Mouse (Mus musculus) ES-E14 (cell line): ENCODE measurements around the gene Aagab. TPM values are rescaled to one million over a fixed set of nuclear protein-coding genes. Genes with fewer than 3 reads are reported as not detected.

Experiments
- DNase-seq: peaks from one replicate; pipeline ENCODE4 v3.0.0-alpha.2; 2013; ENCODE audit warnings: low read depth, low spot score
- H3K27ac ChIP-seq: 2 replicates; pipeline ENCODE4 v1.5.1; 2012; ENCODE audit warnings: low read depth, mild to moderate bottlenecking, low read length, moderate library complexity, mixed read lengths; ENCODE audit not compliant: poor library complexity, insufficient read depth, severe bottlenecking
- H3K36me3 ChIP-seq: 2 replicates; pipeline ENCODE4 v1.6.1; 2012; ENCODE audit warnings: mild to moderate bottlenecking, low read length, moderate library complexity, mixed read lengths; ENCODE audit not compliant: control insufficient read depth, poor library complexity, insufficient read depth, severe bottlenecking
- H3K4me1 ChIP-seq, 2 experiments: fragments of 150-350 bp in 1 of 2; sonication (generic) in 1 of 2; 2 replicates each; pipeline ENCODE4 v1.6.1; 2012; ENCODE audit warnings: low read length in 2 of 2, mild to moderate bottlenecking in 1 of 2, mixed read lengths in 1 of 2; ENCODE audit not compliant: control insufficient read depth in 2 of 2, insufficient read depth in 2 of 2, poor library complexity in 1 of 2
- H3K4me3 ChIP-seq, 2 experiments: fragments of 150-350 bp in 1 of 2; sonication (generic) in 1 of 2; 2 replicates each; pipeline ENCODE4 v1.5.1; 2012; ENCODE audit warnings: low read length in 2 of 2, low read depth in 1 of 2, mild to moderate bottlenecking in 1 of 2, mixed read lengths in 1 of 2; ENCODE audit not compliant: insufficient read depth in 1 of 2, poor library complexity in 1 of 2, severe bottlenecking in 1 of 2
- H3K9ac ChIP-seq: 2 replicates; pipeline ENCODE4 v1.6.1; 2012; ENCODE audit warnings: low read depth, mild to moderate bottlenecking, low read length, mixed read lengths; ENCODE audit not compliant: poor library complexity, insufficient read depth, severe bottlenecking
- H3K9me3 ChIP-seq: fragments of 150-350 bp; sonication (generic); 2 replicates; pipeline ENCODE4 v1.6.1; 2012; ENCODE audit warnings: low read depth, mild to moderate bottlenecking, low read length; ENCODE audit not compliant: control insufficient read depth, insufficient read depth
- CHD2 ChIP-seq: IDR thresholded peaks from 2 replicates; pipeline ENCODE4 v1.6.1; 2014; ENCODE audit warnings: mild to moderate bottlenecking, low read depth, low read length, inconsistent platforms
- HCFC1 ChIP-seq: IDR thresholded peaks from 2 replicates; pipeline ENCODE4 v1.6.1; 2012; ENCODE audit warnings: low read length, inconsistent platforms, borderline replicate concordance; ENCODE audit not compliant: insufficient read depth
- MAFK ChIP-seq: IDR thresholded peaks from 2 replicates; pipeline ENCODE4 v1.6.1; 2014; ENCODE audit warnings: mild to moderate bottlenecking, low read depth, low read length, inconsistent platforms; ENCODE audit not compliant: insufficient read depth
- ZC3H11A ChIP-seq: IDR thresholded peaks from 2 replicates; pipeline ENCODE4 v1.6.1; 2012; ENCODE audit warnings: low read depth, mild to moderate bottlenecking, inconsistent platforms, low read length, borderline replicate concordance
- ZNF384 ChIP-seq: IDR thresholded peaks from 2 replicates; pipeline ENCODE4 v1.6.1; 2012; ENCODE audit warnings: low read depth, low read length, inconsistent platforms
- in situ Hi-C, 2 experiments: fragments of 600-800 bp; cut with MboI; formaldehyde crosslinking; loops; one replicate each; pipeline ENCODE4 v1.15.1; 2025; ENCODE audit warnings: low sequenced_read_pairs in 2 of 2, inconsistent platforms in 1 of 2; ENCODE audit not compliant: unreplicated experiment in 2 of 2
- total RNA-seq: library from RNA; depleted of rRNA; stranded (reverse); fragments of 300-350 nt; gene quantifications from 2 replicates; pipeline ENCODE4 v1.2.3, GENCODE M21; 2012

The Aagab gene
- total RNA-seq, 1 experiment: 16.3 TPM

GRCm38 (mm10) chr9:63669816-63670215 is 67.4 kb downstream of the Aagab start:
- in situ Hi-C loops: no loop called here
- Histone ChIP-seq H3K36me3 (no peaks in the 10 kb centered on the region; the same call in 1 of the 2 replicates), H3K4me1 (no peaks in the 10 kb centered on the region), H3K9ac (no peak overlapping the region), H3K9me3 (no peaks in the 10 kb centered on the region), H3K4me3 (no peak overlapping the region), H3K27ac (no peak overlapping the region)
- TF ChIP-seq ZNF384 (no peak), ZC3H11A (no peak), MAFK (no peak), CHD2 (no peak), HCFC1 (no peak)
- DNase-seq: no peak

GRCm38 (mm10) chr9:63672797-63673493 is 70.5 kb downstream of the Aagab start:
- TF ChIP-seq HCFC1 (no peak), ZC3H11A (no peak), CHD2 (no peak), MAFK (no peak), ZNF384 (no peak)
- no peaks in the 10 kb centered on the region for H3K9me3 ChIP-seq
- H3K36me3 ChIP-seq: no peaks in the 10 kb centered on the region
- no peak overlapping the region for H3K27ac ChIP-seq
- in situ Hi-C loops: no loop called here
- no peak for DNase-seq
- no peaks in the 10 kb centered on the region for H3K4me1 ChIP-seq
- H3K4me3 ChIP-seq: no peak overlapping the region
- H3K9ac ChIP-seq: no peak overlapping the region

GRCm38 (mm10) chr9:63673494-63673805 is 71.0 kb downstream of the Aagab start:
- no peak overlapping the region for H3K9ac ChIP-seq
- no peak overlapping the region for H3K27ac ChIP-seq
- H3K4me3 ChIP-seq: no peak overlapping the region
- H3K36me3 ChIP-seq: no peaks in the 10 kb centered on the region
- TF ChIP-seq MAFK: no peak
- no peak for TF ChIP-seq ZC3H11A
- TF ChIP-seq ZNF384: no peak
- no peak for TF ChIP-seq HCFC1
- no peaks in the 10 kb centered on the region for H3K9me3 ChIP-seq
- in situ Hi-C loops: no loop called here
- H3K4me1 ChIP-seq: no peaks in the 10 kb centered on the region
- DNase-seq: no peak

GRCm38 (mm10) chr9:63674613-63675012 is 72.2 kb downstream of the Aagab start:
- Histone ChIP-seq H3K9ac (no peak overlapping the region), H3K4me1 (no peaks in the 10 kb centered on the region), H3K9me3 (no peaks in the 10 kb centered on the region), H3K36me3 (no peaks in the 10 kb centered on the region), H3K27ac (no peak overlapping the region), H3K4me3 (no peak overlapping the region)
- in situ Hi-C loops: no loop called here
- TF ChIP-seq MAFK (no peak), CHD2 (no peak), HCFC1 (no peak), ZC3H11A (no peak), ZNF384 (no peak)
- no peak for DNase-seq

- no peak for TF ChIP-seq HCFC1
- TF ChIP-seq CHD2: no peak
- TF ChIP-seq ZNF384: no peak
- TF ChIP-seq ZC3H11A: no peak
- TF ChIP-seq MAFK: no peak
- no peaks in the 10 kb centered on the region for H3K9me3 ChIP-seq
- in situ Hi-C loops: no loop called here
- no peak overlapping the region for H3K27ac ChIP-seq
- no peak overlapping the region for H3K9ac ChIP-seq
- H3K4me1 ChIP-seq: no peaks in the 10 kb centered on the region
- H3K36me3 ChIP-seq: no peaks in the 10 kb centered on the region
- no peak overlapping the region for H3K4me3 ChIP-seq
- DNase-seq: no peak
These were observed 75.2 kb downstream of the Aagab start for GRCm38 (mm10) chr9:63677621-63678020.
